Mouse (Mus musculus) bone marrow, adult 2 months (tissue): ENCODE measurements around the gene Dbx1. TPM values are rescaled to one million over a fixed set of nuclear protein-coding genes. Genes with fewer than 3 reads are reported as not detected.

ENCODE experiments used
- H3K27ac ChIP-seq: fragments of 200-500 bp; 2 replicates; pipeline ENCODE4 v1.5.1; 2012; ENCODE audit warnings: low read depth, mild to moderate bottlenecking, control low read depth, inconsistent platforms, low read length; ENCODE audit not compliant: control insufficient read depth, poor library complexity, insufficient read depth
- H3K4me1 ChIP-seq: fragments of 200-500 bp; 2 replicates; pipeline ENCODE4 v1.6.1; 2011; ENCODE audit warnings: low read length; ENCODE audit not compliant: control insufficient read depth, insufficient read depth
- H3K4me3 ChIP-seq: fragments of 200-500 bp; replicated peaks from 2 replicates; pipeline ENCODE3; 2011; ENCODE audit warnings: mild to moderate bottlenecking, low read depth, low read length, control low read depth; ENCODE audit not compliant: control insufficient read depth
- CTCF ChIP-seq: fragments of 200-500 bp; IDR thresholded peaks from 2 replicates; pipeline ENCODE4 v1.5.1; 2011; ENCODE audit warnings: low read length, control low read depth; ENCODE audit not compliant: control insufficient read depth, insufficient read depth
- POLR2A ChIP-seq: fragments of 200-500 bp; IDR thresholded peaks from 2 replicates; pipeline ENCODE4 v1.6.1; 2011; ENCODE audit warnings: low read depth, mild to moderate bottlenecking, control low read depth, low read length, borderline replicate concordance; ENCODE audit not compliant: control insufficient read depth
- WGBS: fragments of 180-500 bp; shearing (Covaris S2); methylation state at CpG from one replicate; pipeline ENCODE4 v1.1.7; 2018; 5-methylcytosine and 5-hydroxymethylcytosine counted together
- polyA plus RNA-seq: library from polyadenylated mRNA; stranded (reverse); fragments of >200 nt; gene quantifications from 2 replicates; pipeline ENCODE4 v1.2.4, GENCODE M21; 2011; ENCODE audit warnings: low replicate concordance; ENCODE audit not compliant: missing spikeins, insufficient read depth, insufficient read length

Gene Dbx1
- polyA plus RNA-seq = not detected in 2 replicates

GRCm38 (mm10) chr7:49636491-49637115 is at the start of gene Dbx1:
Gene Dbx1 (minus strand): TSS chr7:49636849.
- no peak within 1 kb of the TSS for H3K27ac ChIP-seq
- H3K4me3 ChIP-seq = no peak within 1 kb of the TSS
- WGBS = 9% methylated on average over 33 of the region's 33 CpGs
- peaks cover 2% of the 10 kb centered on the region; the same call in 1 of the 2 replicates for H3K4me1 ChIP-seq
- TF ChIP-seq POLR2A (no peak), CTCF (no peak)

- no peak overlapping the region for H3K27ac ChIP-seq
- H3K4me1 ChIP-seq = no peaks in the 10 kb centered on the region
- WGBS = 18% methylated on average over 9 of the region's 9 CpGs
- TF ChIP-seq CTCF (no peak), POLR2A (no peak)
- H3K4me3 ChIP-seq = no peak overlapping the region
These were observed 42.3 kb upstream of the Dbx1 start for GRCm38 (mm10) chr7:49678826-49679377.

- no peak overlapping the region for H3K27ac ChIP-seq
- TF ChIP-seq CTCF (no peak), POLR2A (no peak)
- 8% methylated on average over 22 of the region's 22 CpGs for WGBS
- no peaks in the 10 kb centered on the region for H3K4me1 ChIP-seq
- H3K4me3 ChIP-seq = no peak overlapping the region
These were observed 41.6 kb upstream of the Dbx1 start for GRCm38 (mm10) chr7:49678100-49678825.

- Histone ChIP-seq H3K27ac (no peak overlapping the region), H3K4me3 (no peak overlapping the region), H3K4me1 (no peaks in the 10 kb centered on the region)
- WGBS = under 1% methylated on average over 9 of the region's 9 CpGs
- no peak for TF ChIP-seq POLR2A
- TF ChIP-seq CTCF = no peak
These were observed 40.5 kb upstream of the Dbx1 start for GRCm38 (mm10) chr7:49677166-49677565.

- WGBS = 12% methylated on average over 5 of the region's 5 CpGs
- TF ChIP-seq CTCF (no peak), POLR2A (no peak)
These were observed 40.0 kb upstream of the Dbx1 start for GRCm38 (mm10) chr7:49676627-49677026.

GRCm38 (mm10) chr7:49668260-49668857 is 31.7 kb upstream of the Dbx1 start:
- no peaks in the 10 kb centered on the region for H3K4me1 ChIP-seq
- no peak overlapping the region for H3K4me3 ChIP-seq
- H3K27ac ChIP-seq = no peak overlapping the region
- WGBS = 86% methylated on average over 13 of the region's 13 CpGs
- TF ChIP-seq CTCF = no peak
- no peak for TF ChIP-seq POLR2A

More at GRCm38 (mm10) chr7:49676627-49677026, 40.0 kb upstream of the Dbx1 start:
- H3K4me1 ChIP-seq = no peaks in the 10 kb centered on the region
- H3K27ac ChIP-seq = no peak overlapping the region
- H3K4me3 ChIP-seq = no peak overlapping the region

GRCm38 (mm10) chr7:49663575-49663974 is 26.9 kb upstream of the Dbx1 start:
- no peaks in the 10 kb centered on the region for H3K4me1 ChIP-seq
- TF ChIP-seq CTCF (no peak), POLR2A (no peak)
- H3K4me3 ChIP-seq = no peak overlapping the region
- no peak overlapping the region for H3K27ac ChIP-seq
- 61% methylated on average over 3 of the region's 3 CpGs for WGBS

- 16% methylated on average over 7 of the region's 7 CpGs for WGBS
- Histone ChIP-seq H3K27ac (no peak overlapping the region), H3K4me3 (no peak overlapping the region), H3K4me1 (no peaks in the 10 kb centered on the region)
- TF ChIP-seq CTCF (no peak), POLR2A (no peak)
These were observed 25.9 kb upstream of the Dbx1 start for GRCm38 (mm10) chr7:49662492-49663026.
